Mouse (Mus musculus) CD4-positive, CD25-positive, alpha-beta regulatory T cell, adult 4 months (primary cell): ENCODE data around the gene Ryr3. TPM values are rescaled to one million over a fixed set of nuclear protein-coding genes. Genes with fewer than 3 reads are reported as not detected.

Experiments used
- ATAC-seq: one replicate; pipeline ENCODE4 v1.8.0; 2017
- polyA plus RNA-seq, 2 experiments: library from polyadenylated mRNA; unstranded; fragments of 100-300 nt; shearing (Covaris generic); gene quantifications; one replicate each; pipeline ENCODE4 v1.2.1; 2017

Gene Ryr3
- 1 to 10 TPM; 1.9 to 2.2 TPM for polyA plus RNA-seq

- no peak for ATAC-seq
Observed at GRCm38 (mm10) chr2:113216746-113217461, at the start of gene Ryr3. Gene Ryr3, minus strand, starts transcription at chr2:113217096.

GRCm38 (mm10) chr2:113238871-113239270, 22.0 kb upstream of the Ryr3 start:
- no peak for ATAC-seq

- ATAC-seq: no peak
Observed at GRCm38 (mm10) chr2:113236993-113237392, 20.1 kb upstream of the Ryr3 start.

- no peak for ATAC-seq
Observed at GRCm38 (mm10) chr2:113234559-113234958, 17.7 kb upstream of the Ryr3 start.

- no peak for ATAC-seq
Observed at GRCm38 (mm10) chr2:113233356-113233755, 16.5 kb upstream of the Ryr3 start.

GRCm38 (mm10) chr2:113216105-113216745, 671 bp downstream of the Ryr3 start:
- ATAC-seq: no peak

- no peak for ATAC-seq
Observed at GRCm38 (mm10) chr2:113210023-113210422, 6.9 kb downstream of the Ryr3 start.

GRCm38 (mm10) chr2:113209263-113209662, 7.6 kb downstream of the Ryr3 start:
- ATAC-seq: no peak

- no peak for ATAC-seq
Observed at GRCm38 (mm10) chr2:113202857-113203256, 14.0 kb downstream of the Ryr3 start.

GRCm38 (mm10) chr2:113199030-113199679, 17.7 kb downstream of the Ryr3 start:
- no peak for ATAC-seq

- no peak for ATAC-seq
Observed at GRCm38 (mm10) chr2:113187158-113187557, 29.7 kb downstream of the Ryr3 start.

- no peak for ATAC-seq
Observed at GRCm38 (mm10) chr2:113181701-113182100, 35.2 kb downstream of the Ryr3 start.

GRCm38 (mm10) chr2:113178047-113178446, 38.8 kb downstream of the Ryr3 start:
- no peak for ATAC-seq

GRCm38 (mm10) chr2:113176337-113176736, 40.6 kb downstream of the Ryr3 start:
- no peak for ATAC-seq

- no peak for ATAC-seq
Observed at GRCm38 (mm10) chr2:113168096-113168495, 48.8 kb downstream of the Ryr3 start.

GRCm38 (mm10) chr2:113161494-113161893, 55.4 kb downstream of the Ryr3 start:
- no peak for ATAC-seq

GRCm38 (mm10) chr2:113137766-113138165, 79.1 kb downstream of the Ryr3 start:
- ATAC-seq: no peak

GRCm38 (mm10) chr2:113123476-113123875, 93.4 kb downstream of the Ryr3 start:
- no peak for ATAC-seq

- no peak for ATAC-seq
Observed at GRCm38 (mm10) chr2:113119080-113119479, 97.8 kb downstream of the Ryr3 start.

- no peak for ATAC-seq
Observed at GRCm38 (mm10) chr2:113116788-113117187, 100.1 kb downstream of the Ryr3 start.

GRCm38 (mm10) chr2:113115897-113116283, 101.0 kb downstream of the Ryr3 start:
- no peak for ATAC-seq

GRCm38 (mm10) chr2:113115248-113115896, 101.5 kb downstream of the Ryr3 start:
- no peak for ATAC-seq

- ATAC-seq: no peak
Observed at GRCm38 (mm10) chr2:113104609-113105008, 112.3 kb downstream of the Ryr3 start.
